Mouse (Mus musculus) layer of hippocampus, postnatal 25 days (tissue): ENCODE results near the gene Ednra. TPM values are rescaled to one million over a fixed set of nuclear protein-coding genes. Genes with fewer than 3 reads are reported as not detected.
"Not testable (repeated sequence)": the region's sequence is repeated elsewhere in the genome, so short reads cannot be mapped to it uniquely, and the experiment has no call there.

Experiments
- DNase-seq, 2 experiments: peaks; one replicate each; pipeline ENCODE4 v3.0.0; 2022; ENCODE audit warnings: mixed read lengths in 2 of 2, low spot score in 1 of 2; ENCODE audit errors: extremely low spot score in 1 of 2
- total RNA-seq, 2 experiments: library from RNA; stranded (reverse); gene quantifications; 2 replicates each; pipeline ENCODE4 v1.2.3; 2021

The Ednra gene
- total RNA-seq, 2 experiments from 2014 or later, result 4.4 to 5.6 TPM

DNA sequence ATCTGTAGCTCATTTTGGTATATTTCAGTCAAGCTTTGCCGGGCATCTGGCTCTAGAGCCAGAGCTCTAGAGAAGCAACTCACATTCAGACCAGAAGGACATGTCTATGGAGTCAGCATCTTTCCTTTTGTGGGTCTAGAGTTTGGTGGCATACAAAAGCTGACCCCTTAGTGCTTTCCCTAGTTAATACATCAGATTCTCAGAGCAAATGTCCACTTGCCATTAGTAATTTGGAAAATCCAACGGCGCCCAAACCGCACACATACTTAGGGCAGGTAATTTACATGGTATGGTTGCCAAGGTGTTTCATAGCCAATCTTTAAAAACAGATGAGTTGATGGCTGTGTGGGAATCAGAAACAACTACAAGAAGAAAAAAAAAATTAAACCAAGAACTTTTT, 1.2 kb downstream of the Ednra start:
- DNase-seq, result no peak

DNA sequence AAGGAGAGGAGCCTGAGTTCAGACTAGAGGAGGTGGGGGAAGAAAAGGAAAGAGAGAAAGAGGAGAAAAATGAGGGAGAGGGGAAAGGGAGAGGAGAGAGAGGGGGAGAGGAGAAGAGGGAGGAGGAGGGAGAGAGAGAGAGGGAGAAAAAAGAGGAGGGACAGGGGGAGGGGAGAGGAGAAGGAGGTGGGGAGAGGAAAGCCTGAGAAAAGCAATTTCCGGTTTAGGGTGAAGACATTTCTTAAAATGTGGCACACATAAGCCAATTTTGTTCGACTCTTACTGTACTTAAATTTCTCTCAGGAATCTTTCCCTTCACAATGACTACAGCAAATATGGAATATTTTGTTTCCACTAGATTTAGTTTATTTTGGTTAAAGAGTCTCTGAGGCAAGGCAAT, 5.3 kb downstream of the Ednra start:
- no peak for DNase-seq

DNA sequence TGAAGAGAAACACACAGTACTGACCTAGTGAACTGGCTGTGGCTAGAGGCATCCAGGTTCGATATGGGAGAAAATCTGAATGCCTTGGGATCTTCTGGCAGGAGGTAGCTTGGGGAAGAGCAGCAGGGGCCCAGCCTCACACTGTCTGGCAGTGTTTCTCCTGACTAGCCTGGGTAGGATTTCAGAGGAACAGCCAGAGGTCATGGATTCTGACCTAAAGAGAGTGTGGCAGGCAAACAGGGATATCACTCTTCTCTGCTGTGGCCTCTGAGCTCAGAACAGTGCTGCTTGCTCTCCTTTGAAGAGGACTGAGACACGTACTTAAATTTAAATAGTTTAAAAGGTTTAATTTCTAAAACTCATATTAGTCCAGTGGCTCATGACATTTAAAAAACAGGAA, 7.2 kb downstream of the Ednra start:
- no peak for DNase-seq

DNA sequence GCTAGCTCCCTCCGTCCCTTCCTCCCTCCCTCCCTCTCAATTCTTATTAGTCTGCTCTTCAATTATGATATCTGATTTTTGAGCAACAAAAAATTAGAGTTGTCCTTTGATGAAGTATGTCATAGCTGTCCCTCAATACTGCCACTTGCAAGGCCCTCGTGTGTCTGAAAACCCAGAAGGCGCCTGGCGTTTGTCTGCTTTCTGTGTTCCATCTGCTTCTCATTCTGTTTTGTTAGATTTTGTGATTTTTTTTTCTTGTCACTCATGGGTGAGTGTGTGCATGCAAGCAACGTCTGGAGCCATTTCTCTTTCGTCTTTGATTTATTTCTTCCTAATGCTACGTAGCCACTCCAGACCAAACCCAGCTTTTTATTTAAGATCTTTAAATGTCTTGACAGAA, 9.8 kb downstream of the Ednra start:
- no peak for DNase-seq

DNA sequence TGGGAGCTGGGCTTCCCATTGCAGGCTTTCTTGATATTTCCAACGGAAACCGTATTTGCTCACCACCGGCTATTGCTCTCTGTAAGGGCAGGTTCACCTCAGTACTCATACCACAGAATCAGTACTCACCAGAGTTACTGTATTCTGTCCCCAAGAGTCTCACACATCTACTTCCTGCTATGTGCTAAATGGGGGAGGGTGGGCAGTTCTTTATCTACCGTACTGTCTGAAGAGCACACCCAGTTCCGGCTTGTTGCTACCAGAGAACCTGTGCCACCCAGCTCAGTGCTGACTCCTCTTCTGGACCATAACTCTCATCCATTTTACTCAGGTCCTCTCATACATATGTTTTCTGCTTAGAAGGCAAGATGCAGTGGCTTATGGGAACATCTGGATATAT, 10.6 kb downstream of the Ednra start:
- DNase-seq, result no peak

DNA sequence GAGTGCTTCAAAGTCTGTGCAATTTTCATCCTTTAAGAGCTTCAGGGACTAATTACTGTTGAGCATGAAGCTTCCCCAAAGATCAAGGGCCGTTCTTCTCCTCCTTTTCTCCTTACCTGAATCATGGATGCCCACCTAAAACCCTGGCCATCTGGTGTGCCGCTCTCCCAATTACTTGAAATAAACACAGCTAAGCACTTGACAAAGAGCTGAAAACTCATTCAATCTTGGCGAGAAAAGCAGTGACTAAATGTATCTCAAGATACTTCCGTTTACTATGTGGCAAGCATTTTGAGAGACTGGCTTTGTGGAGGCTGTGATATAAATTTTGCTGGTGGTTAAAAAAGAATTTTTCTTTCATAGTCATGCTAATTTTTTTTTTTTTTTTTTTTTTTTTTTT, 19.5 kb downstream of the Ednra start:
- DNase-seq, result no peak

DNA sequence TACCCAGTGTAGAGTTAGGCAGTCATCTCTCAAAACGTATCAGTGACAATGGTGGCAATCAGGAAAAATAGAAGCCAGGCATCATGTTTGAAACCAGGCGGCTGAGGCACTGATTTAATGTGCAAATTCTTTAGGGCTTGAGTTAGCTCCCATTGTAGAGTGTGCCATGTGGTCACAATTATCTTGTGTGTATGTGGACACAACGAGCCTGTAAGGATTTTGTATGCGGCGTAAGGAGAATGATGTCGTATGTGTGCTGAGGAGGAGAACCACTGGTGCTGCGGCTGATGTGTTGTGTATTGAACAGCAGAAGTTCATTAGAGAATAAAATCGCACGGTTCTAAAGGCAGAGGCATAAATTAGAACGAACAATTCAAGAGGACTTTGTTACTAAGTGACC, 26.2 kb downstream of the Ednra start:
- no peak for DNase-seq

DNA sequence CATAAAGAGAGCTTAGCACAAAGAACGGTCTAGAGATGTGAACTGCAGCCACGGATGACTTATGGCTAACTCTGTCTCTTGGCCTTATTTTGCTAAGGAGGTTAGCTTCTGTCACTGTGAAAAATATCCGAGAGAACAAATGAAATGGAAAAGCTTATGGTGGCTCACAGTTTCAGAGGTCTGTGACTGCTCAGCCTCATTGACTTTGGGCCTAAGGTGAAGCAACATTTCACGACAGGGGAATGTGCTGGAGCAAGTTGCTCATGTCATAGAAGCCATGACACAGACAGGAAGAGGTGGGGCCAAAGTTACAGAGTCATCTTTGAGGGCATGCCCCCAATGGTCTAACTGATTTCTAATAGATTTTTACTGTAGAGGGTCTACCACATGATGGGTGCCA, 28.1 kb downstream of the Ednra start:
- DNase-seq, result no peak

DNA sequence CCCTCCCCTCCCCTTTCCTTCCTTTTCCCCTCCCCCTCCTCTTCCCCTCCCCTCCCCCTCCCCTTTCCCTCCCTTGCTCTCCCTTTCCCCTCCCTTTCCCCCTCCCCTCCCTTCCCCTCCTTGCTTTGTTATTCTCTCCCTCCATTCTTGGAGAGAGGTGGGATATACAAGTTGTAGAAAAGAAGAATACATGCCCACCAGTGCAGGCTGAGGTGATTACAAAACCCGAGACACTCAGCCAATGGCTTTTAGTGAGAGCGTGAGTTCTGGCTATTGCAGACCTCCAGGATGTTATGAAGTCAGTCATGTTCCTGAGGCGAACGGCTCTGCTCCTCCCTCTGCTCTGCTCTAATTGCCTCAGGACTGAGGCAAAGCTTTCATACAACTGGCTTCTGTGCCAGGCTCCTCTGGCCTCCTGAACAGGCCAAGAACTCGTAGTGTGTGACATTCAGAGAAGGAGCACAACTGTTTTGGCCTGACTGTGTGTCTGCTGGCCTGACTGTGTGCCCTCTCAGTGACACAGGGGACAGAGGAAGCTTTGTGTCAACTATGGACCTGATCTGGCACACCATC, 28.7 kb downstream of the Ednra start:
- no peak for DNase-seq

DNA sequence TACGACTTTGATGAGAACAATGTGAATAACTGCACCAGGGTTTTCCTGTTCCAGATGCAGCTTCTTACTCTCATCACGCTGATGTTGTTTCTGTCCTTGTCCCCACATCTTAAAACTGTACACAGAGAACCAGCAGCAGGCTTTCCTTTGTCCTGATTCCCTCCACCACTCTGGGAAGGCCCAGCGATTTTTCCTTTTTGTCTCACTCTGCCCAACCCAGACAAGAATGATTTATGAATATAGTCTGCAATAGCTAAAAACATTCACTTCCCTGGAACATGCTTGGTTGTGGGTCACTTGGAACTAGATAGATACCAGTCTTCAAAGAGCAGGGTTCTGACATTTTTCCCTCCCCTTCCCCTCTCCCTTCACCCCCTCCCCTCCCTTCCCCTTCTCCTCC, 29.2 kb downstream of the Ednra start:
- no peak for DNase-seq

DNA sequence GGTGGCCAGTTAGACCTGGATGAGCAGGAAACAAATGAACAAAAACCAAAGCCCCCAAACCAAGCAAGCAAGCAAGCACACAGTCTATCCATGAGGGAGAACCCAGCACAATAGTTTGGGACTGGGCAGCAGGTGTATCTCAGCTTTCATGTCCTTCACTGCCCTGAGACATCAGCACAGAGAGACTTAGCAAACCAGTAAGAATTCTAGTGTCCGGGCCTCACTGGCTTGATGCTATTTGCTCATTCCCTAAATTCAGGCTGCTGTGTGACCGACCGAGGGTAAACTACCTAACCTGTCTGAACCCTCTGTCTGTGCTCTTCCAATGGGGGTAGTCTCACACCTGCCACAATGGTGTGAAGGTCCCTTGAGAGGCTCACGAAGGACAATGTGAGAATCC, 29.7 kb downstream of the Ednra start:
- no peak for DNase-seq

DNA sequence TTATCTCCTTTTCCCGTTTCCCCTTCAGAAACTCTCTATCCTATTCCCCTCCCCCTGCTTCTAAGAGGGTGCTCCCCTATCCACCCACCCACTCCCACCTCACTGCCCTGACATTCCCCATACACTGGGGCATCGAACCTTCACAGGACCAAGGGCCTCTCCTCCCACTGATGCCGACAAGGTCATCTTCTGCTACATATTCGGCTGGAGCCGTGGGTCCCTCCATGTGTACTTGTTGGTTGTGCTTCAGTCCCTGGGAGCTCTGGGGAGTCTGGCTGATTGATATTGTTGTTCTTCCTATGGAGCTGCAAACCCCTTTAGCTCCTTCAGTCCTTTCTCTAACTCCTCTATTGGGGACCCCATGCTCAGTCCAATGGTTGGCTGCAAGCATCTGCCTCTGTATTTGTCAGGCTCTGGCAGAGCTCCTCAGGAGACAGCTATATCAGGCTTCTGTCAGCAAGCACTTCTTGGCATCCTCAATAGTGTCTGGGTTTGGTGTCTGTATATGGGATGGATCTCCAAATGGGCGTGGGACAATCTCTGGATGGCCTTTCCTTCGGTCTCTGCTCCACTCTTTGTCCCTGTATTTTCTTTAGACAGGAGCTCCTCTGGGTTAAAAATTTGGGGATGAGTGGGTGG, 34.7 kb downstream of the Ednra start:
- not testable (repeated sequence) for DNase-seq

DNA sequence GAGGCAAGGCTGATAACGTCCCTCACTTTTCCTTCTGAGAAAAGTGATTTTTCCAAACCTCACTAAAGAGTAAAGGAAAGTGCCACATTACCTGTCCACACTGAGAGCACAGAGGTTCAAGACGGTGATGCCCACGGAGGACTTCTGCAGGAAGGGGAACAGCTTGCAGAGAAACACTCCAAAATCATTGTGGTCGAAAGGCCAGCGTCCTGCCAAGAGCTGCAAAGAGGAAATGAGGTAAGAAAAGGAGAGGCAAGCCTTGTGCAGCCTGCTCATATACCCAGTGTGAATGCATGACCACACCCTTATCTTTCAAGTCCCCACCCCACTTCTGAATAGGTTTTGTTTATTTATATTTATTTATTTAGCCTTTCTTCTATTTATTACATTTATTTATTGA, 35.3 kb downstream of the Ednra start:
- DNase-seq, result no peak

DNA sequence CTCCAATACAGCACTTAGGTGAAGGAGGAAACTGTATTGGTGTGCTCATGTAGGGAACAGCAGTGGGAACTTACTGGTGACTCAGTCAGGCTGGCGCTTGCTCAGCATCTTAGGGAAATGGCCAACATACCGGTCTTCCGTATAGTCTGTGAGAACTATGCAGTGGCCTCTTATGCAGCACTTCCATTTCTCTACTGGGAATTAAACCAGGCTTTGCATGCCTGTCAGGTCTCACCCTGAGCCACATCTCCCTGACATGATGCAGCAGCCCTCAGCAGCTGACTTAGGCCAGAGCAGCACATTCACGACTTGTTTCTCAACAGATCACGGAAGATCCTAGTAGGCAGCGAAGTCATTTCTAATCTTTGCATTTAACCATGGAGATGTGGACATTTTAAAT, 39.9 kb downstream of the Ednra start:
- no peak for DNase-seq

DNA sequence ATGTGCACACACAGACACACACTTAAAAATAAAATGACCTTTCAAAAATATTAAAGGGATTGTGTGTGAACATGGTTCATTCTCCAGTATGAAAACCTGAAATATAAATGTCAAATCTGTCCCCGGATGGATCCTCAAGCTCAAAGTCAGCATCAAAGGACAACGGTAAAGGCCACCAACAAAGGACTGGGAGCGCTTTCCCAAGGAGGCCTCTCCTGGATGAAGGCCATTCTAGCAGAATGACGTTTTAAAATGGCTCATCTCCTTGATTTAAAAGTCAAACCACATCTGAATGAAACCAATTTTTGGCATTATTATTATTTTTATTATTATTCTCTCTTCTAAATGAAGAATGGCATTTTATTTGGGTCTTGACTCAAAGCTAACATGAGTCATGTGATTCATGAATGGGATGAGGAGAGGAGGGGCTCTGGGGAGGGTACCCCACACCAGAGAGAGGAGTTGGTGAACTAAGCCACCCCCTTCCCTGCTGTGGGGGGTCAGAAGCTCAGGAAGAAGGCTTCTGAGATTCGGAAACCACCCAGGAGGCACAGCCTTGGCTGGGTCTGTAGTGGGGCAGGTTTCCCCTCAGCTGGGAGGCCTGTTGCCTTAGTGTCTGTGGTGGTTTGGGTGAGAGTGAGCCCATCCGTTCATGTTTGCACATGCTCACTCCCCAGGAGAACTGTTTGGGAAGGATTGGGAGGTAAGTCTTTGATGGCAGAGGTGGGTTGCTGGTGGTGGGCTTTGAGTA, 40.7 kb downstream of the Ednra start:
- no peak for DNase-seq

DNA sequence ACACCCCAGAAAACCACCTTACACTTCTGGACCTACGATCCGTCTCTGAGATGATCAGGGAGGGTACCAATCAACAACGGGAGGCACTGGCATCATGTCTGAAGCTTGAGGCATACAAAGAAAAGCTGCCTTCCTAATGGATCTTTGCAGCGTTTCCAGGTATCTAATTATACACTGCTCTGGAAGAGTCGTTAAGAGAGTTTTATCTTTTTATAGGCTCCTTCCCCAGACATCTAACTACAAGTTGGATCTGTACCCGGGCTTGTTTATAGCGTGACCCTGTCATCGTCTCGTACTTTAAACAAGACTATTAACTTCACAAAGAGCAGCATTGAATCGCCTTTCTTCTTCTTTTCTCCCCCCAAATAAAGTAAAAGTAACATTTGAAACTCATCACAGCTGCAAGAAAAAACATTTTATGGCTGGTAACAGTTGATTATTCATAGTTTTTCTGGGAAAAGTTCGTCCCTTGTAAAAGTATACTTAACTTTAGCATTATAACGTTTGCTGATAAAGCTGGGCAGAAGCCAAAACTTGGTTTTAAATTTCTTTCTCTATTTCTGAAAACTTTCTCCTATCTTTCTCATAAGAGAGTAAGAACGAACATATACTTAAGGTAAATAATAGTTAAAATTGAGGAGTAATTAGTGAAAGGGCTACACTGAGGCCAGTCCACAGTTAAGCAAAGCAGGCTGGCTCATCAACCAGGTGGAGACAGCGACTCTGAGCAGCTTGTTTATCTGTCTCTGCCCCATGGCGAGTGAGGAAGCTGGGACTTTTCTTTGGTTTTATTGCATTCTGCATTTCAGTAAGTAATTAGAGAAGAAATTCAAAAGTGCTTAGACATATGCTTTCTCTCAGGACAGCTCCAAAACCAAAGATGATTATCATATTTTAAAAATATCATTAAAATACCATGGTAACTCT, 42.0 kb downstream of the Ednra start:
- no peak for DNase-seq

DNA sequence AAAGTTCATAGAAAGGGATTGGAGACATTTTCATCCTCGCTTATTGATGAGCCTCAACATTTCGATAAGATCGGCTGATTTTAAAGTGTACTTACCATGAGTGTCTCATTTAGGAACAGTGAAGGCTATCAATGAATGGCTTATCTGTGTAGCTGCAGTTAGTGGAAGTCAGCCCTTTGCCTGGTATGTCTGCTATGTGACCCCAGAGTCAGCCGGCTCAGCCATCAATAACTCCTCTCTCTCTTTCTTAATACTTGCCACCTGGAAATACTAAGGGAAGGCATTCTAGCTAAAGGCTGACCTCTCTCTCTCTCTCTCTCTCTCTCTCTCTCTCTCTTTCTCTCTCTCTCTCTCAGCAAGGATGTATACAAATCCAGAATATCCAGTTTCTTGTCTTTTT, 52.2 kb downstream of the Ednra start:
- DNase-seq, result no peak

DNA sequence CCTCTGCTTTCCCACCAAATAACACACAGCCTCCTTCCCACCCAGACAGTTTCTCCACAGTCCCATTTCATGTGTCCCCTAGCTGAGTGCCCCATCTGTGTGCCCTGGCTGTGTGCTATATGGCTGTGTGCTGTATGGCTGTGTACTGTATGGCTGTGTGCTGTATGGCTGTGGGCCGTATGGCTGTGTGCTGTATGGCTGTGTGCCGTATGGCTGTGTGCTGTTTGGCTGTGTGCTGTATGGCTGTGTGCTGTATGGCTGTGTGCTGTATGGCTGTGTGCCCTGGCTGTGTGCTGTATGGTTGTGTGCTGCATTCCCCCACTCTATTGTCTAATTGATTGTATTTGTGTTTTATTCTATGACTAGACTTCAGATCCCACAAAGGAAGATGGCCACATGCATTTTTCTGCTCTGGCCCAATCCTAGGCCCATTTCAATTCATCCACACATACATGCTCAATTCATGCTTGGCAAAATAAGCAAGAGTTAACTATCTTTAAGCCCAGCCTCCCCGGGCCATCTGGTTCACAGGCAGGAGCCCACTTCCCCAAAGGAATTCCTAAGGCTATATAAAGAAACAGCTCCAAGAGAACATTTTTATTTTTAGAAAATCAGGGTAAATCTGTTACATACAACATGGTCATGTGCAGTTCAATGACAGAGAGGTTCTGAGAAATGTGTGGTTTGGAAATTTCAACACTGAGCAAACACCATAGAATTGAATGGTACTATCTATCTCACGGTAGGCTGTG, 53.5 kb downstream of the Ednra start:
- no peak for DNase-seq

DNA sequence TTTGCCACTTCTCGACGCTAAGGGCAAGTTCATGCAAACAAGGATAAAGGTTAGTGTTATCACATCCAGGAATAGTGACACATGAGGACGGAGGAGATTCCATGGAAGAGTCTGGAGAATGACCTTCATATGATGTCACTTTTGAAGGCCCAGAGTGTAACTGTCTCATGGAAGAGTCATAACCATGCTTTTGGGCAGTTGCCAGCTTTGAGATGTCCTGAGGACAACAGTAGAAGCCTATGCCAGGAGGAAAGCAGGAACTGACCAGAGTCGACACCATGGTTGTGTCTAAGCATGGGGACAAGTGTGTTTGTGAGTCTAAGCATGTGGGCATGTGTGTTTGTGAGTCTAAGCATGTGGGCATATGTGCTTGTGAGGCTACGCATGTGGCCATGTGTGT, 56.3 kb downstream of the Ednra start:
- no peak for DNase-seq

DNA sequence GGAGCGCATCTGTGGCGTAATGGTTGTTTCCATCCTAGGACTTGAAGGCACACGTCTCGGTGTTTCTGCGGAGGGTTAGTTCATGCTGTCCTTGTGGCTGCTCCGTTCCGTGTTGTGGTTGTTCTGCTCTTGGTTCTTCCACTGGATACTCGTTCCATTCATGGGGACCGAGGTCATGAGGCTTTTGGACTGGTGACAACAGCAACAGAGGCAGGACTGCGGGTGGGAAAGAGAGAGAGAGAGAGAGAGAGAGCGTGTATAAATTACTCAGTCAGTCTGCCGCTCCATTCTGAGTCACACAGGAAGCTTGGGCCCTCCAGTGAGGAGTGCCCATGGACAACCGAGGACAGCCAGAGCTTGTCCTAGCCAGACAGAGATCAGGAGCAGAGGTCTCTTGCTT, 59.4 kb downstream of the Ednra start:
- DNase-seq, result no peak
